Mouse (Mus musculus) spleen, adult 18-20 months (tissue): ENCODE results near the gene Gm10037.
"Not testable (repeated sequence)": the region's sequence is repeated elsewhere in the genome, so short reads cannot be mapped to it uniquely, and the experiment has no call there.

Source experiments
- DNase-seq, 2 experiments: peaks; one replicate each; pipeline ENCODE4 v3.0.0; 2022; ENCODE audit warnings: mixed read lengths in 2 of 2

The Gm10037 gene

GRCm38 (mm10) chr13:67830911-67831336 is at the start of gene Gm10037:
Gene Gm10037 (plus strand): TSS chr13:67831106.
- peak; percentile 17 to 32 for DNase-seq

GRCm38 (mm10) chr13:67791921-67792455 is 38.9 kb upstream of the Gm10037 start:
- DNase-seq = no peak

- no peak for DNase-seq
Measured at GRCm38 (mm10) chr13:67798618-67799017, 32.3 kb upstream of the Gm10037 start.

- DNase-seq = not testable (repeated sequence)
Measured at GRCm38 (mm10) chr13:67799151-67799550, 31.8 kb upstream of the Gm10037 start.

GRCm38 (mm10) chr13:67811651-67812210 is 19.2 kb upstream of the Gm10037 start:
- DNase-seq = no peak

GRCm38 (mm10) chr13:67812961-67813709 is 17.8 kb upstream of the Gm10037 start:
- no peak for DNase-seq

GRCm38 (mm10) chr13:67813710-67814660 is 16.9 kb upstream of the Gm10037 start, which contains the start of gene Zfp273:
Gene Zfp273 (plus strand): TSS chr13:67813740.
- peak; percentile 53 to 71 for DNase-seq

- no peak for DNase-seq
Measured at GRCm38 (mm10) chr13:67818636-67819035, 12.3 kb upstream of the Gm10037 start.

- DNase-seq = not testable (repeated sequence)
Measured at GRCm38 (mm10) chr13:67833137-67833536, 2.2 kb downstream of the Gm10037 start.

- peak in 1 of 2 experiments; percentile 2 for DNase-seq
Measured at GRCm38 (mm10) chr13:67843775-67844118, 12.8 kb downstream of the Gm10037 start.

GRCm38 (mm10) chr13:67844119-67844852 is 13.4 kb downstream of the Gm10037 start:
- peak; percentile 5 to 31 for DNase-seq

GRCm38 (mm10) chr13:67844853-67845194 is 13.9 kb downstream of the Gm10037 start:
- DNase-seq = no peak

GRCm38 (mm10) chr13:67850361-67850760 is 19.5 kb downstream of the Gm10037 start:
- DNase-seq = no peak

- DNase-seq = no peak
Measured at GRCm38 (mm10) chr13:67853130-67853529, 22.2 kb downstream of the Gm10037 start.

- DNase-seq = no peak
Measured at GRCm38 (mm10) chr13:67853983-67854382, 23.1 kb downstream of the Gm10037 start.

GRCm38 (mm10) chr13:67857317-67857716 is 26.4 kb downstream of the Gm10037 start:
- no peak for DNase-seq

GRCm38 (mm10) chr13:67862508-67862907 is 31.6 kb downstream of the Gm10037 start:
- no peak for DNase-seq

- DNase-seq = no peak
Measured at GRCm38 (mm10) chr13:67863026-67863425, 32.1 kb downstream of the Gm10037 start, which contains the start of gene BC048507. Gene BC048507 (plus strand): TSS chr13:67863326.

GRCm38 (mm10) chr13:67864764-67865350 is 34.0 kb downstream of the Gm10037 start:
- no peak for DNase-seq

- DNase-seq = no peak
Measured at GRCm38 (mm10) chr13:67867899-67868298, 37.0 kb downstream of the Gm10037 start.

- not testable (repeated sequence) for DNase-seq
Measured at GRCm38 (mm10) chr13:67876049-67876698, 45.3 kb downstream of the Gm10037 start.
